Mouse (Mus musculus) lung, adult 2 months (tissue): Measurements from ENCODE around the gene Xylt2. TPM values are rescaled to one million over a fixed set of nuclear protein-coding genes. Genes with fewer than 3 reads are reported as not detected.

Experiments
- DNase-seq: peaks from one replicate; pipeline ENCODE4 v3.0.0; 2022
- H3K4me1 ChIP-seq: fragments of 200-500 bp; 2 replicates; pipeline ENCODE4 v1.6.1; 2011; ENCODE audit warnings: low read length; ENCODE audit not compliant: control insufficient read depth, insufficient read depth
- H3K4me3 ChIP-seq: fragments of 200-500 bp; replicated peaks from 2 replicates; pipeline ENCODE3; 2011; ENCODE audit warnings: low read depth, mild to moderate bottlenecking, control low read depth, low read length; ENCODE audit errors: extremely low read depth
- CTCF ChIP-seq: fragments of 200-500 bp; IDR thresholded peaks from 2 replicates; pipeline ENCODE4 v1.5.1; 2011; ENCODE audit warnings: mild to moderate bottlenecking, low read length, control low read depth; ENCODE audit not compliant: insufficient read depth
- POLR2A ChIP-seq: fragments of 200-500 bp; IDR thresholded peaks from 2 replicates; pipeline ENCODE4 v1.6.1; 2011; ENCODE audit warnings: low read depth, mild to moderate bottlenecking, control low read depth, low read length, borderline replicate concordance; ENCODE audit errors: extremely low read depth
- WGBS: fragments of 180-500 bp; shearing (Covaris S2); methylation state at CpG from one replicate; pipeline ENCODE4 v1.1.7; 2018; 5-methylcytosine and 5-hydroxymethylcytosine counted together
- polyA plus RNA-seq: library from polyadenylated mRNA; depleted of rRNA; stranded (reverse); fragments of >200 nt; gene quantifications from 2 replicates; pipeline ENCODE4 v1.2.3, GENCODE M21; 2012; rRNA removed

The Xylt2 gene
- polyA plus RNA-seq, 1 experiment, result 38.4 TPM

DNA sequence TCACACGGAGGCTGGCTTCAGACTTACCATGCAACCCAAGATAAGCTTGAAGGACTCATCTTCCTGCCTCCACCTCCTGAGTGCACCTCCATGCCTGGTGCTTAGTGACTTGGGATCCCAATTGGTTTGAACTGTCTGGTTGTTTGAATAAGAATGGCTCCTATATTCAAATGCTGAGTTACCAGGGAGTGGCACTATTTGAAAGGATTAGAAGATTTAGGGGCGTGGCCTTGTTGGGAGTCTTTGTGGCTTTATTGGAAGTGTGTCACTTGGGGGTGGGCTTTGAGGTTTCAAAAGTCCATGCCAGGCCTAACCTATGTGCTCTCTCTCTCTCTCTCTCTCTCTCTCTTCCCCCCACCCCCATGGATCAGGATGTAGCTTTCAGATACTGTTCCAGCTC is 59.7 kb downstream of the Xylt2 start:
- TF ChIP-seq POLR2A (no peak), CTCF (no peak)
- Histone ChIP-seq H3K4me3 (no peak overlapping the region), H3K4me1 (no peaks in the 10 kb centered on the region)
- 91% methylated on average over 2 of the region's 2 CpGs for WGBS
- DNase-seq, result no peak

DNA sequence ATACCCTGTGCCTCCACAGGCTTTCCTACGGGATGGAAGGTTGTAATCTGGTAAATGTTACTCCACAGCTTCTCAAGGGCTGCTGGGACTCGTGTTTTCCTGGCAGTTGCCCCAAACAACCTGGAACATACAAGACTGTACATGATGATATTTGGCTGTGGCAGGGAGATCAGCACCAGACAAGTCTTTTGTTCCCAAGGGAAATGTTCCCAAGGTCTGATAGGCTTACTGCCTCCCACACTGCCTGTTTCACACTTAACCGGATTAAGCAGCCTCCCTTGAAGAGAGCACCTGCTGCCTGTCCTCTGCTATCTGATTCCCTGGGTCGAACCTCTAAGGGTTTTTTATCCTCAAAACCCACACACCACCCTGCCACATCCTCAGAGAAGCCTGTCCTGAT is 61.8 kb downstream of the Xylt2 start:
- H3K4me1 ChIP-seq, result no peaks in the 10 kb centered on the region
- WGBS, result 38% methylated on average over 4 of the region's 4 CpGs
- no peak for TF ChIP-seq CTCF
- TF ChIP-seq POLR2A, result no peak
- H3K4me3 ChIP-seq, result no peak overlapping the region
- no peak for DNase-seq

DNA sequence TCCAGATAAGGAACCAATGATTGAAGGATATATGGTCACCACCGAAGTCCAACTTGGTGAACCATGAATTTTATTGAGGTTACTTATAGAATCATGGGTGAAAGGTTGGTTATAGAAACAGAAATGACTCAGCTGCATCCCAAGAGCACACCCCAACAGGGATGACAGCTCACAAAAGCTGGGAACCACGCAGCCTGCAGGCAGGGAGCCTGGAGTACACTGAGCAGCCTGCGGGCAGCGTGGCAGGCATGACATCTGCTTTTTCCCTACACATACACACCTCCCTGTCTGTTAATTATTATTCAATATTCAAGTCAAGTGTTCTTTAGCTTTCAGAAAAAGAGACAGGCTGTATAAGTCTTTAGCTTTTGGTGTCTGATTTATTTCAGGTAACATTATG is 62.7 kb downstream of the Xylt2 start:
- H3K4me3 ChIP-seq, result no peak overlapping the region
- no peak for TF ChIP-seq POLR2A
- no peak for TF ChIP-seq CTCF
- H3K4me1 ChIP-seq, result no peaks in the 10 kb centered on the region
- WGBS, result 70% methylated on average over 4 of the region's 4 CpGs
- no peak for DNase-seq

Other genes with a start within 250 kb of the Xylt2 start
- gene Cacna1g, start 203.3 kb downstream of the Xylt2 start, polyA plus RNA-seq, result 3.5 and 4.3 TPM in 2 replicates
- gene Spata20, start 191.3 kb downstream of the Xylt2 start, polyA plus RNA-seq, result 0.15 and 0.70 TPM in 2 replicates
- gene Epn3, start 177.5 kb downstream of the Xylt2 start, polyA plus RNA-seq, result 60.0 and 62.2 TPM in 2 replicates
- gene Mycbpap, start 155.8 kb downstream of the Xylt2 start, polyA plus RNA-seq, result 5.8 and 7.6 TPM in 2 replicates
- gene Rsad1, start 128.3 kb downstream of the Xylt2 start, polyA plus RNA-seq, result 10.3 and 12.7 TPM in 2 replicates
- 32.6 and 38.8 TPM in 2 replicates for gene Chad, start 112.5 kb downstream of the Xylt2 start, polyA plus RNA-seq
- gene Acsf2, start 75.6 kb downstream of the Xylt2 start, polyA plus RNA-seq, result 28.0 and 35.2 TPM in 2 replicates
- 41.4 and 46.3 TPM in 2 replicates for gene Lrrc59, start 47.7 kb downstream of the Xylt2 start, polyA plus RNA-seq
- 32.8 and 34.7 TPM in 2 replicates for gene Mrpl27, start 23.7 kb downstream of the Xylt2 start, polyA plus RNA-seq
- gene Eme1, start 23.6 kb downstream of the Xylt2 start, polyA plus RNA-seq, result 0.11 and 0.51 TPM in 2 replicates
- not detected in 2 replicates for gene Gm11541, start 27.0 kb upstream of the Xylt2 start, polyA plus RNA-seq
- gene Cdc34b, start 64.3 kb upstream of the Xylt2 start, polyA plus RNA-seq, result 0.15 TPM in 2 replicates
- not detected in 2 replicates for gene Tmem92, start 105.2 kb upstream of the Xylt2 start, polyA plus RNA-seq